Mouse (Mus musculus) c-Kit-positive CD71-positive TER-119-positive erythroid progenitor cells, embryonic 14.5 days (primary cell): ENCODE measurements around the gene Nhp2.

Experiments used
- DNase-seq: peaks from one replicate; pipeline ENCODE4 v3.0.0-alpha.2; 2013; ENCODE audit warnings: low spot score

The Nhp2 gene

DNA sequence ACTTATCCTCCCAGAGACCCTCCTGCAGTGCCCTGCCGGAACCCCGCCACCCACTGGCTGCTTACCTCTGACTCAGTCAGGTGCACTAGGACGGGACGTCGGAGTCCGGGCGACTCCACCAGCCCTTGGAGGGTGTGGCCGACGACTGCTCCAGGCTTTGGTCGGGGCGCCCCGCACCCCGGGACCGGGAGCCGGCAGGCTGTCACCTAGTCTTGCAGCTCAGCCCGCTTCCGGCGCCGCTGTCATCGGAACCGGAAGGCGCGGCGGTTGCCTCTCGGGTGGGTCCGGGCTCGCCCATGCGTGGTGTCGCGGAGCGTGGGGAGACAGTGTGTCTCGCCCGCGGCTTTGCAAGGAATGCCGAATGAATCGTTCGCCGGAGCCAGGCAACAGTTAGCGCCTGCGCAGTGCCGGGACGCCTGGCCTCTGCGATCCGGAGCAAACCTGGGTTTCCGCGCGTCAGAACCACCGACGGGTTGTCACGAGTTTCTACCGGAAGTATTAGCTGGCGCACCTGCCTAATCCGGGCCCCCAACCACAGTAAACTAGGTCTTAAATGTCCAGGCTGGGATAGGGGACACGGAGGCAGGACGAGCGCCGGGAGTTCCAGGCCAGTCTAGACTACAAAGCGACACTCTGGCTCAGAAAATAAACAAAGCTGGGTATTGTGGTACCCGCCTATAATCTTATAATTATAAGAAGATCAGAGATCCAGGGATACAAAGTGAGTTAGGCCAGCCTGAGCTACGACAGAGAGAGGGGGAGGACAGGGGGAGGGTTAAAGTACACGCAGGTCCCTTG, 16.2 kb downstream of the Nhp2 start, which contains the start of gene Rmnd5b:
TSS of gene Rmnd5b (minus strand) at position 372 of the 798 bp plus-strand sequence.
- DNase-seq = peak; percentile 76

DNA sequence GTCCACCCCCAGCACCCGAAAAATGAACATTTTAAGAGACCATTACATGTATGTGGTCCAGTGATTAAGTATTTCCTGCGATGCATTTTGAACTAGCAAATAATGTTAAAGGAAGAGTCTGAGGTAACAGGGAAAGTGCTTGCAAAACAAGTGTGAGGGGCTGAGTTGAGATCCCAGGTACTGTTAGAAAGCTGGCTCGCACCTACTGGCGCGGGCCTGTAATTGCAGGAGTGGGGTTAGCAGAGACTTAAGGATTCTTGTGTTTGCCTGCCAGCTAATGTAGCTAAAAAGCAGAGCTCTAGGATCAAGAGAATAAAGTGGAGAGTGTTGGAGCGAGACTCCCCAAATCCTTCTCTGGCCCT, 16.8 kb downstream of the Nhp2 start:
- peak; percentile 75 for DNase-seq

DNA sequence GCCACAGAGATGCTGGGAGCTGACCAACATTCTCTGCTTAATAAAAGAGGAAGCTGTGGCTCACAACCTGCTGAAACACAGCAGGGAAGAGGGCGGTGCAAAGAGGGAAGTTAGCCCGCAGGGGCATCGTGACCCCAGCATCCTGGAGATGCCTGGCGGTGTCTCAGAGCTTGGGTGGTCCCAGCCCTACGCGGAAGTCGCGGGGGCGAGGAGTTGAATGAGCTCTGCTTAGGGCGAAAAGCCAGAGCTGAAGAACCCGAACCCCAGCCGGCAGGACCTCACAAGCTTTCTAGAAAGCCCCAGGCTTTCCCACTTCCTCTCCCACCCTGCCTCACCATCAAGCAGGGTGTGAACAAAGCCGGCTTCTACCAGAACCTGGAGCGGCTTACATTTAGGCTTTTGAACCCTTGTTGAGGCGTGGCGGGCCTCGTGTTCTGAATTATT, 18.5 kb downstream of the Nhp2 start:
- no peak for DNase-seq

DNA sequence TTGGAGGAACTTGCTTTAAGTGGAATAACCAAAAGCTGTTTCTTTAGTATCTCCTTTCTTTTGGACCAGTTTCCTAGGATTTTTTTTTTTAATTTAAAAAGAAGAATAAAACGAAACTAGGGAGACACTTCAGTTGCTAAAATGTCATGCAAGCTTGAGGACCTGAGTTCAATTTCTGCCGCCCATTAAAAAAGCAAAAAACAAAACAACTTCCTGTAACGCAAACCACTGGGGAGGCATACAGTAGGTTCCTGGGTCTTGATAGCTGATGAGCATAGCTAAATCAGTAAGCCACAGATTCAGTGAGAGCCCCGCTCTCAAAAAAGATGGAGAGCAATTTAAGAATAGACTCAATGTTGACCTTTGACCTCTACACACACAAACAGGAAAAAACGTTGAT, 19.0 kb downstream of the Nhp2 start:
- DNase-seq = no peak

DNA sequence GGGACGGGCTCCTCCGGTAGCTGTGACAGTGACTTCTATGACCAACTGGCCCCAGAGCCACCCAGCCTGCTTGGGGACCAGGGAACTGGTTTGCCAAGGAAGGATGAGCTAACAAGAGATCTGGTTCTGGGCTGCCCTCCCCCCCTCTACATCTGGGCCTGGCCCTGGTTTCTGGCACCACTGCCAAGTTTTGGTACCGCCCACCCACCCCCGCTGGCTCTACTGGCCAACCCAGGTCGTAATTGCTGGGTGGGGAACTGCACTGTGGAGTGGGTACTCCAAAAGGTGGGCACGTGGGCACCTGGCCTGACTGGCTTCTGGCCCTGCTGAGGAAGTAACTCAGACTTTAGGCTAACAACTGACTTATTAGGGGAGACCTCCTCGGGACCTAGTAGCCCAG, 21.2 kb downstream of the Nhp2 start:
- no peak for DNase-seq

DNA sequence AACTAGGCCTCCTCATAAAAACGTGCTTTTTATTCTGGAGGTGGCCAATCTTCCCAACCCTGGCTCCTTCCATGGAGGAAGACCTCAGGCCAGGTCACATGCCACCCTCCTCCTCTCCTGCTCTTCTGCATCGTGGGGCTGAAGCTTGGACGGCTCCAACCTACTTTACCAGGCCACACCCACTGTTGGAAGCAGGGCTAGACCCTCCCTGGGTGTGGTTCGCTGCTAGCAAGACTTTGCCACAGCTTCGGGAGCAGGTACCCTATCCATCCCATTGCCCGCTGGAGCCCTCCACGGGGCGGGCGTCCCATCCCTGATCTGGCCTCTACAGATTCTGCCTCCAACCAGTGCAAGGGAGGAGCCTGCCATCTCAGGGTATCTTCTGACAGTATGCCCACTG, 23.7 kb downstream of the Nhp2 start:
- DNase-seq = no peak

DNA sequence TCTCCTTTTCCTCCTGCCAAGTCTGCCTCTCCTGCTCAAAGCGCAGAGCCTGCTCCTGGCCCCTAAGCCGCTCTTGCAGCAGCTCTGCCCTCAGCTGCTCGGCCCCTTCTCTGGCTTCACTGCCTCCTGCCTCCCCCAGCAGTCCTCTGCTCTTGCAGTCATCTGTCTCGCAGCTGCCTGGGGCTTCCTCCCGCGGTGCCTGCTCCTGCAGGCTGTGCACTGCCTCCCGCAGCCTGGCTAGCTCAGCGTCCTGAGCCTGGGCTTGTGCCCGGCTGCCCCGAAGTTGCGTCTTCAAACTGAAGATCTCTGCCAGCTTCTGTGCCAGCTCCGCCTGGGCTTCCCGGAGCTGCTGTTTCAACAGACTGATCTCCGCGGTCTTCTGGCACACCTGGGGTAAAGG, 24.2 kb downstream of the Nhp2 start:
- DNase-seq = no peak

DNA sequence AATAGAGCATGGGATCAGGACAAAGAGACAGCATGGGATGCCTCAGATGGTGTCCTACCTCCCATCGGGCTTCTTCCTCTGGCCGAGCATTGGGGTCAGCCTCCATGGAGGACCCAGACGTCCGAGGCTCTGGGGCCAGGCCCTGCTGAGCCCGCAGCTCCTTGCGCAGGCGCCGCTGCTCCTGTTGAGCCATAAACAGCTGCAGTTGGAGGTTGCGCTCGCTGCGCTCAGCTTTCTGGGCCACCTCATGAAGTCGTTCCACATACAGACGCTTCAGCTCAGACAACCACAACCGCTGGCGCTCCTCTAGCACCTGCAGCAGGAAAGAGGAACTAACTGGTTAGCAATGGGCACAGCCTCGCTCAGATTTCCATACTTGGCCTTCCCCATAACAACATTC, 24.7 kb downstream of the Nhp2 start:
- no peak for DNase-seq

DNA sequence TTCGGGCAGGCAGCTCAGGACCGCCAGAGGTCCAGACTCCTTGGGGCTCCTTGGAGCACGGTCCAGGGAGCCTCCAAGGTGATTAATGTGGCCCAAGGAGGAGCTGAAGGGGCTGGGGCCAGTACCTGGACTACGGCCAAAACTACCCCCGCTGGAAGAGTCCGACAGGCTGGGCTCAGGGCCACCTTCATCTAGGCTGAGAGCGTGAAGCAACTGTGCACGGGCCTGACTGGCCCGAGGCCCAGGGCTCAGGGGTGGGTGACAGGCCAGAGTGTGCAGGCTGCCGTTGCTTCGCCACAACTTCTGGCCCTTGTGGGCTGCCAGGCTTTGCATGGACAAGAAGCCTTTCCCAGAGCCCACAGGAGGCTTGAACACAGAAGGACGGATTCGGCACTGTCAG, 25.8 kb downstream of the Nhp2 start:
- DNase-seq = no peak

DNA sequence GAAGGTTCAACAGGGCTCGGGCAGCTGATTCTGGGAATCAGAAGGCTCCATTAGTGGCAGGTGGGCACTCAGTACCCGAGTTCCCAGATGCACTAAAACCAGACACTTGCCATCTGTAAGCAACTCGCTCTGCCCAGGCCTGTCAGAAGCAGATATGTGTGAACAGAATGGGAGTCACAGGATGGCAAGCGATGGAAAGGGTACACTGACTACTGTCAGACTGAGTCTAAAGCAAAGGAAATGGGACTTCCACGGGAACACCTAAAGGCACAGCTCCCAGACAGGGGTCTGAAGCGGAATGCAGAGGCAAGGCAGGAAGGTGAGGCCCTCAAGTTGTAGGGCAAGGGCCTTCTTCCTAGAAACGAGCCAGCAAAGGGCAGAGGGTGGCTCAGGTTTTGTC, 26.7 kb downstream of the Nhp2 start:
- no peak for DNase-seq

DNA sequence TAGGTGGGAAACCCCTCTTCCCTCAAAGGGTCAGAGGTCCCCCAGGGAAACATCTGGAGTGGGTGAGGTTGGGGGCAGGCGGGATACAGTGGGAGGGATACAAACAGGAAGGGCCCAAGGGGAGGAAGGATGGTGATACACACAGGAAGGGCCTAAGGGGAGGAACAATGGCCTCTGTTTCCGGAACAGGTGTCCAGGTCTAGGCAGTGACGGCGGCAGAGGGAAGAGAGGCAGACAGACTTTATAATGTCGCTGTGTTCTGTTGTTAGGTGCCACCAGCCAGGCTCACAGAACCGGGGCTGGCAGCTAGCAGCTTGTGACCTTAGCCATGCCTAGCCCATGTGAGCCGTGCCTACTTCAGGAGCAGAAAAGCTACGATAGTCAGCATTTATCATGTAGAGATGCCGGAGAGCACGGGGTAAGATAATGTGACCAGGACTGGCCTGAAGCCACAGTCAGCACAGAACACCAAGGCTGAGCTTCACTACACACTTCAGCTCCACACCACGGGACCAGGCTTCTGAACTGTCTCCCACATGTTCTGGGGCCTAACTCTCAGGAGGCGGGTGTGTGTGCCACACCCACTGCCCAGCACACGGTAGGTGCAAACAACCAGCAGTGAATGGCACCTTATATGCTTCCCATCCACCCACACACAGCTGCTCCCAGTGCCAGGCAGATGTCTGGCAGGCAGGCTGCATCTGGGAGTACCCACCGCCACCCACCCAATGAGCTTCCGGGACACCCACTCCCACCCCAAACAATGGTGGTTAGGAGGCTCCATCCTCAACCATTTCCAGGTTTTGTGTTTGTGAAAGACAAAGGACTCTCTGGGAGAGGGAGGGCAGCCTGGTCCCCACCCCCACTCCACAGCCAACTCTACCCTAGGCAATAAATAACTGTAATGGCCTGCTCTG, 27.5 kb downstream of the Nhp2 start:
- no peak for DNase-seq

DNA sequence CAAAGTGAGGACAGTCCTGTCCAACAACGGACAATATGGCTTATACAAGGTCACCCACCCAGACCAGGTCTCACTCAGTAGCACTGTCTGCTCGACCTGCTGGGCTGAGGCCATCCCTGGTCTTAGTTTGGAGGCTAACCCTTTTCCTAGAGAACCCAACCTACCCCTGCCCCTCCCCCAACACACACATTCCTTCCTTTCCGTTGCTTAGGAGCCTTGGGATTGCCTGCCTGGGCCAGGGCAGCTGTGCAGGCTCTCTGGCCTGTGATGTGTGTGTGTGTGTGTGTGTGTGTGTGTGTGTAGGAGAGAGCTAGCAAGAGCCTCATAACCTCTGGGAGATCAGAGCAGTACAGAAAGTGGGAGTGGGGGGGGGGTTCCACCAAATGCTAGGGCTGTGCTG, 29.0 kb downstream of the Nhp2 start:
- no peak for DNase-seq

DNA sequence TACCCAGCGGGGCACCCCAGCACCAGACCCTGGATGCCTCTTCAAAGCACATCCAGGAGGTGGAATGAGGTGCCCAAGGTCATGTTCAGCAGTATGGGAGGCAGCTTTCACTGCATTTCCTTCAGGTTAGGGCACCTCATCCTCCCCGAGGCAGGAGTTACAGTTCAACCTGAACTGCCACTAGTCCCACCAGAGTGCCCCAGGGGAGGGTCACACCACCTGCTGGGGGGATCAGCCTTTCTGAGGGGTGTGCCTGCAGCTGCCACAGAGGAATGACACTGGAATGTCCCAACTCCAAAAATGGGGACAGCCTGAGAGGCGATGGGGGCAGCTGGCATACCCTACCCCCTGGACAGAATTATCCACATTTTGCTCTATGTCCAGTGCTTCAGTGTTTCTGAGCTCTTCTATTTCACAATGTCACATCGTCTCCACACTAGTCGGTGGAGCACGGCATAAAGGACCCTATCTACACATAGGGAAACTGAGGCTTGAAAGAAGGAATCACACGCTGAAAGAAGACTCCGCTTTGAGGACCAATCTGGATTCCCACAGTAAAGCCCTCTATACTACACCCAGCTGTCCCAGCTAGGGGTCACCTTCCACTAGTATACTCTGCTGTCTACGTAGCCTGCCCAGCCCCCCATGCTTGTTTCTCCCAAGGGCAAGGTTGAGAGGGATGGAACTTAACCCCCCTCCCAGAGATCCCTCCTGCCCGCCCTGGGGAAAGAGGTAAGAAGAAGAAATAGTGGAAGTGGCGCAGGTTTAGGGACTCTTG, 29.8 kb downstream of the Nhp2 start:
- DNase-seq = no peak

DNA sequence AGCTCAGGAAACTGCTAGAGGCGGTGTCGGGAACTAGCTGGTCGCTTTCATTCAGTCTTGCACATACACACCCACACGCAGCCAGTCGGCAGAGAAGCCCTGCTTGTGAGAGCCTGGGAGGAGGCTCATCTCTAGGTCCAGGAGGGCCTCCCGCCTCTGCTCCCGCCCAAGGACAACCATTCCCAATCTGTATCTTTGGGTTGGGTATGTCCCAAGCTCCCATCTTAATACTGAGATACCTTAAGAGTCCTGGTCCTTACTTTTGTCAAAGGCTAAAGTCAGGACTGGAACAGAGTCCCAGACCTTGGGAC, 30.3 kb downstream of the Nhp2 start:
- DNase-seq = no peak

DNA sequence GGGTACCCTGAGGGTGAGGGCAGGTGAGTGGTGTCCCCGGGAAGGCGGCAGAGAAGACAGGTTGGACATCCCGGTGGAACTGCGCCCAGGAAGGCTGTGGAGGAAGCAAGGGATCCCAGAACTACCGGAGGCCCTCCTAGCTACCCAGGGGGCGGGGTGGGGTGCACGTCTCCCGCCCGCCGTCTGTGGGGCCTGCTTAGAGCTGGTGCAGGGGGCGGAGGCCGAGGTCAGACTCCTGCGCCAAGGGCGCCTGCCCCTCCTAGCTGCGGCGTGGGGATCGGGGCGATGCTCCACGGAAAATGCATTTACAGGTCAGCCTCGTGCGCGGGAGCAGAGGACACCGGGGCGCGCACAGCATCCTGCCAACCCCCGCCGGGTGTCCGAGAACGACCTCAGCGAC, 30.7 kb downstream of the Nhp2 start:
- no peak for DNase-seq

DNA sequence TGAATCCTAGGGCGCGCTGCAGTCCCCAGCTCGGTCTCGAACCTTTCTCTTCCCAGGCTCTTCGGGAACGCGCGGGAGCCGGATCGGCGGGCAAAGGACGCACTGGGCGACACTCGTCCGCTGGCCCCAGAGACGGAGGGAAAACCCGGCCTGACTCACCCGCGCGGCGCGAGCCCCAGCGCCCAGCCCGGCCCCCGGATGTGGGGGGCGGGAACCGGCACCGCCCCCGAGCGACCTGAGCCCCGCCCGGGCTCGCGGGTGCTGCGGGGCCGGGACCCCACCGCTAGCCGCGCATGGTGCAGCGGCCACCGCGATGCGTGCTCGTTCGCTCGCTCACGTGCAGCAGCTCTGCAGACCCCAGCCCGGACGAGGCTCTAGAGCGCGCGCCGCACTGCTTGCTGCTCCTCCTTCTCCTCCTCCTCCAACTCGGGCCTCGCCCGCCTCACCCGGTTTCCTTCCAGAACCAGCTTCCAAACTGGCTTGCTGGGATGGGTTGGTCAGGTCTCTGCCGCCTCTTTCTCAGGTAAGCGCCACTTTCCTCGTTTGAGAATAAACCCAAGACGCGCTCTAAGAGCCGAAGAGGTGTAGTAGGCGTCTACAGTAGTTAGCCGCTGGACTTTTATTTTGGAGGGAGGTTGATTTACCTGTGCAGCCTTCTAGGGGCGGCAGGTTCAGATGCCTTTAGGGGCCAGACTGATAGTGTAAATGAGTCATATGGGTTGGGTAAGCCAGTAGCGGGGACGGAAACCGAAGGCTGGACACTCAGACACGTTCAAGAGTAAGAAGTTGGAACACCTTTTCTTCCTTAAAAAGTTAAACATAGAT, 31.4 kb downstream of the Nhp2 start, which contains the start of the genes N4bp3 and D930048N14Rik:
TSS of gene N4bp3 (minus strand) at position 152 of the 825 bp plus-strand sequence.
TSS of gene D930048N14Rik (plus strand) at position 264 of the 825 bp plus-strand sequence.
- DNase-seq = no peak

DNA sequence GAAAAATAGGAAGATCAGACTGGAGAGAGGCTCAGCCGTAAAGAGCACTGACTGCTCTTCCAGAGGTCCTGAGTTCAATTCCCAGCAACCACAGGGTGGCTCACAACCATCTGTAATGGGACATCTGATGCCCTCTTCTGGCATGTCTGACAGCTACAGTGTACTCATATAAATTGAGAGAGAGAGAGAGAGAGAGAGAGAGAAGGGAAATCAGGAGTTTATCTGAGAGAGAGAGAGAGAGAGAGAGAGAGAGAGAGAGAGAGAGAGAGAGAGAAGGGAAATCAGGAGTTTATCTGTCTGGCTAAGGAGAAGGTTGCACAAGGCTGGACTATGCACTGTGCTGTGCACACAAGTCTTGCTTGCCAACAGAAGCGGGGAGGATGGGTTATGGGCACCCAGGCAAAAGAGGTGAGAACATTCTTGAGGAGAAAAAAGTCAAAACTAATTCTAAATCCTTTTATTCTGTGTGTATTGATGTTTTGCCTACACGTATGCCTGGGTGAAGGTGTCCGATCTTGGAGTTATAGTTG, 33.4 kb downstream of the Nhp2 start:
- DNase-seq = no peak

DNA sequence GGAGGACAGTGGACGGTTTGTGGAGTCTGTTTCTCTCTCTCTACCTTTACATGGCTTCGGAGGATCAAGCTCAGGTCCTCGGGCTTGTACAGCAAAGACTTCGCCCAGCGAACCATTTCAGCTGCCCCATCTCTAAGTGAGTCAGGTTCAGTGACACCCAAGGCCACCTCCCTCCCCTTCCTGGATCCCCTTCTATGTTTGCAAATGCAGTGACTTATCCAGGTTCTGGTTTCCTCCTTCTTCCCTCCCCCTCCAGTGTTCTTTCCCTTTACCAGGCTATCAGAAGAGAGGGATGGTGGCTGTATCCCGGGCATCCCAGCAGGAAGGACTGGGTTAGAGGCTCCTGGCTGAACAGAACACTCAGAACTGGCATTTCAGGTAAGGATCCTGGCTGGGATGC, 34.2 kb downstream of the Nhp2 start:
- no peak for DNase-seq

DNA sequence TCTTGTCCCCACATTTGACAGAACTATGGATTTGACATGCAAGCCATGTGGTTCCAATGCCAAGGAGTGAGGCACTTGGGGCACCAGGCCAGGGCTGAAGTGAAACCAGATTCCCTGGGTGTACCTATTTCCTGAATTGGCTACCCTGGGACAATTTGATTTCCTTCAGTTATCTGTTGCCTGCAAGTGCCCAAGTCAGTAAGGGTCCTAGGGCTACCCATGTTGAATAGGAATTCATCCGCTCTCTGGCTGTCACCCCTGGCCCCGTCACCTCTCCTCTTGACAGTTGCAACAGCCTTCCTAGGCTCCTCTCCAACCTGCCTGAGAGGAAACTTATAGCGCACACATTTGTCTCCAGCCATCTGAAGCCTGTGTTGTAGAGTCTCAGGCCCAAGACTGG, 35.4 kb downstream of the Nhp2 start:
- no peak for DNase-seq

DNA sequence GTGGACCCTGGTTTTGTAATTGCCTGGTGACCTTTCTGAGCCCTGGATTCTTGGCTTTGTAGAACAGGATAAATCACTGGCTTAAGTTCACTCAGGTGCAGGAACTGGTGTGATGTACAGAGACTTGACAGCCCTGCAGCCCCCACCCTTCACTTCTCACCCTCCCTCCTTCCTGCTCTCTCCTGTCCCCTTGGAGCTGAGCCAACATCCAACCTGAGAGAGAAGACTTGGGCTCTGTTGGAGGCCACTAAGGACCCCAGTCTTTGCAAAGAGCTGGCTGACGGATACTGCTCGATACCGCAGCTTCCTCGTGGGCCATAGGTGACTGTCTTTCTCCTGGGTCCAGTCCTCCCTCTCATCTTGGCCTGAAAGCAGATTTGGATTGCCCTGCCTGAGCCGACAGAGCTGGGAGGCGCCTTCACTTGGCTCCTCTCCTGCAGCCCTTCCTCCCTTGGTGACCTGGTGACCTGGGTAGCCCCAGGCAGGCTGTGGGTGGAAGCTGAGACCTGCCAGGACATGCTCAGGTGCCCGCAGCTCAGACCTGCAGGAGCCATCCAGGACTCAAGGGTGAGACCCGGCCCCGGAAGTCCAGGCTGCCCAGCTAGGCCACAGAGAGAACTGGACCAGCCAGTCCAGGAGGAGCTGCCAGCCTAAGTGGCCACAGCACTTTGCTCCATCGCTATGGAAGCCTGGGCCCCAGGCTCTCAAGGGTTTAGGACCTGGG, 37.4 kb downstream of the Nhp2 start:
- DNase-seq = no peak

DNA sequence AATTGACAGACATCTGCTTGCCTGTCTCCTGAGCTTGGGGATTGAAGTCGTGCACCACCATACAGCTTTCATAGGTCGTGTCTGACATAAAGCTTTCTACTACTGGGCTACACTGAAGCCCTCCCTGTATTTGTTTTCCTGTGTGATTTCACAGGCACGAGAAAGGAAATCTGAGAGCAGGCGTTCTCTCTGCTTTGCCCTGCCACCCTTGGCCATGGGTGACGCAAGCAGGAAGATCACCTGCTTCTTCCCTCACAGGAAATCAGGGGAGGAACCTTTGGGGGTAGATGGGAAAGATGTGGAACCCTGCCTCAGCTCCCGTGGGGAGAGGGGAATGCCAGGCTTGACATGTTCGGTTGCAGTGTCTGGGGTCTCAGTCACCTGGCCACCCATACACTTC, 38.8 kb downstream of the Nhp2 start:
- DNase-seq = no peak
